Mouse (Mus musculus) kidney, embryonic 14.5 days (tissue): ENCODE results near the gene Gm17651. TPM values are rescaled to one million over a fixed set of nuclear protein-coding genes. Genes with fewer than 3 reads are reported as not detected.

Source experiments
- ATAC-seq: fragments of 200-750 bp; cut with Nextera tagmentation; 2 replicates; pipeline ENCODE4 v1.8.0; 2017; ENCODE audit warnings: moderate number of reproducible peaks, mild to moderate bottlenecking, moderate TSS enrichment, moderate library complexity; ENCODE audit not compliant: low FRiP score, low TSS enrichment
- H3K27ac ChIP-seq: fragments of 300-500 bp; sonication (generic); 2 replicates; pipeline ENCODE4 v1.5.1; 2014; ENCODE audit warnings: low read depth, mild to moderate bottlenecking, low read length, moderate library complexity, mixed read lengths
- H3K27me3 ChIP-seq: fragments of 300-500 bp; sonication (generic); 2 replicates; pipeline ENCODE4 v1.6.1; 2014; ENCODE audit warnings: mild to moderate bottlenecking, low read length; ENCODE audit not compliant: control insufficient read depth, insufficient read depth
- H3K36me3 ChIP-seq: fragments of 300-500 bp; sonication (generic); 2 replicates; pipeline ENCODE4 v1.6.1; 2014; ENCODE audit warnings: low read length, mixed read lengths; ENCODE audit not compliant: control insufficient read depth, insufficient read depth
- H3K4me1 ChIP-seq: fragments of 300-500 bp; sonication (generic); 2 replicates; pipeline ENCODE4 v1.6.1; 2014; ENCODE audit warnings: low read length, mixed read lengths; ENCODE audit not compliant: control insufficient read depth, insufficient read depth
- H3K4me2 ChIP-seq: fragments of 300-500 bp; sonication (generic); replicated peaks from 2 replicates; pipeline ENCODE4 v1.6.1; 2014; ENCODE audit warnings: low read depth, mild to moderate bottlenecking, low read length
- H3K4me3 ChIP-seq: fragments of 300-500 bp; sonication (generic); 2 replicates; pipeline ENCODE4 v1.5.1; 2014; ENCODE audit warnings: mild to moderate bottlenecking, low read length
- H3K9ac ChIP-seq: fragments of 300-500 bp; sonication (generic); 2 replicates; pipeline ENCODE4 v1.6.1; 2014; ENCODE audit warnings: low read depth, mild to moderate bottlenecking, low read length, moderate library complexity
- H3K9me3 ChIP-seq: fragments of 300-500 bp; sonication (generic); 2 replicates; pipeline ENCODE4 v1.6.1; 2016; ENCODE audit warnings: low read length; ENCODE audit not compliant: control insufficient read depth
- WGBS: fragments of 180-500 bp; shearing (Covaris S2); extraction: QIAGEN DNeasy Blood & Tissue Kit; methylation state at CpG from one replicate; pipeline ENCODE4 v1.1.7; 2014; 5-methylcytosine and 5-hydroxymethylcytosine counted together
- polyA plus RNA-seq: library from polyadenylated mRNA; unstranded; fragments of >200 nt; fragmentation: Nextera tagmentation; extraction: Ambion mirVana; gene quantifications from 2 replicates; pipeline ENCODE4 v1.2.1, GENCODE M21; 2014

Gene Gm17651
- polyA plus RNA-seq, 1 experiment from 2014 or later: not detected

GRCm38 (mm10) chr3:97665525-97665924, 9.0 kb downstream of the Gm17651 start:
- WGBS: 88% methylated on average over 9 of the region's 9 CpGs
- H3K9ac ChIP-seq: no peak overlapping the region
- no peaks in the 10 kb centered on the region for H3K27me3 ChIP-seq
- H3K4me3 ChIP-seq: no peak overlapping the region
- H3K36me3 ChIP-seq: peaks cover 30% of the 10 kb centered on the region; the same call in 1 of the 2 replicates
- no peak overlapping the region for H3K4me2 ChIP-seq
- ATAC-seq: no peak
- H3K4me1 ChIP-seq: no peaks in the 10 kb centered on the region
- no peak overlapping the region for H3K27ac ChIP-seq
- H3K9me3 ChIP-seq: no peaks in the 10 kb centered on the region

GRCm38 (mm10) chr3:97661206-97661605, 13.3 kb downstream of the Gm17651 start:
- peaks cover 9% of the 10 kb centered on the region; the same call in 1 of the 2 replicates for H3K36me3 ChIP-seq
- ATAC-seq: no peak
- H3K4me2 ChIP-seq: no peak overlapping the region
- H3K27ac ChIP-seq: no peak overlapping the region
- H3K9ac ChIP-seq: no peak overlapping the region
- 0 out of 2 replicates have a peak, but pooled peaks cover 3% of the 10 kb centered on the region for H3K27me3 ChIP-seq
- peaks cover 6% of the 10 kb centered on the region for H3K4me1 ChIP-seq
- no peak overlapping the region for H3K4me3 ChIP-seq
- WGBS: 69% methylated on average over 8 of the region's 8 CpGs
- no peaks in the 10 kb centered on the region for H3K9me3 ChIP-seq

GRCm38 (mm10) chr3:97659746-97660145, 14.7 kb downstream of the Gm17651 start:
- Histone ChIP-seq H3K4me3 (no peak overlapping the region), H3K36me3 (peaks cover 9% of the 10 kb centered on the region; the same call in 1 of the 2 replicates), H3K9ac (no peak overlapping the region), H3K4me1 (peaks cover 6% of the 10 kb centered on the region), H3K27me3 (0 out of 2 replicates have a peak, but pooled peaks cover 3% of the 10 kb centered on the region), H3K27ac (no peak overlapping the region), H3K4me2 (no peak overlapping the region), H3K9me3 (no peaks in the 10 kb centered on the region)
- 82% methylated on average over 7 of the region's 7 CpGs for WGBS
- no peak for ATAC-seq

- peak; percentile 87 for ATAC-seq
- Histone ChIP-seq H3K4me2 (peak overlapping the region; percentile 76), H3K27ac (no peak overlapping the region), H3K4me3 (peak overlapping the region; percentile 91), H3K9ac (peak overlapping the region; percentile 63), H3K4me1 (peaks cover 6% of the 10 kb centered on the region), H3K36me3 (peaks cover 3% of the 10 kb centered on the region; the same call in 1 of the 2 replicates), H3K27me3 (0 out of 2 replicates have a peak, but pooled peaks cover 3% of the 10 kb centered on the region), H3K9me3 (no peaks in the 10 kb centered on the region)
- WGBS: under 1% methylated on average over 47 of the region's 50 CpGs
Measured at GRCm38 (mm10) chr3:97658426-97659193, 15.9 kb downstream of the Gm17651 start.

- 0 out of 2 replicates have a peak, but pooled peaks cover 3% of the 10 kb centered on the region for H3K27me3 ChIP-seq
- peaks cover 6% of the 10 kb centered on the region for H3K4me1 ChIP-seq
Measured at GRCm38 (mm10) chr3:97657655-97658411, 16.7 kb downstream of the Gm17651 start, which contains the start of gene Prkab2. Prkab2 (plus strand) TSS chr3:97658193.

GRCm38 (mm10) chr3:97654901-97655300, 19.6 kb downstream of the Gm17651 start:
- peaks cover 6% of the 10 kb centered on the region for H3K4me1 ChIP-seq
- ATAC-seq: no peak
- H3K9ac ChIP-seq: no peak overlapping the region
- no peaks in the 10 kb centered on the region for H3K36me3 ChIP-seq
- 0 out of 2 replicates have a peak, but pooled peaks cover 3% of the 10 kb centered on the region for H3K27me3 ChIP-seq
- no peak overlapping the region for H3K4me3 ChIP-seq
- H3K9me3 ChIP-seq: no peaks in the 10 kb centered on the region
- no peak overlapping the region for H3K27ac ChIP-seq
- 85% methylated on average over 8 of the region's 8 CpGs for WGBS
- H3K4me2 ChIP-seq: no peak overlapping the region

More at GRCm38 (mm10) chr3:97657655-97658411, 16.7 kb downstream of the Gm17651 start, which contains the start of gene Prkab2:
- no peaks in the 10 kb centered on the region for H3K9me3 ChIP-seq
- H3K36me3 ChIP-seq: peaks cover 2% of the 10 kb centered on the region; the same call in 1 of the 2 replicates
- peak; percentile 96 for ATAC-seq
- no peak within 1 kb of the TSS for H3K27ac ChIP-seq
- H3K9ac ChIP-seq: peak within 1 kb of the TSS; percentile 63
- H3K4me2 ChIP-seq: peak within 1 kb of the TSS; percentile 76
- H3K4me3 ChIP-seq: peak within 1 kb of the TSS; percentile 91
- WGBS: 2% methylated on average over 51 of the region's 51 CpGs

GRCm38 (mm10) chr3:97653781-97654180, 20.7 kb downstream of the Gm17651 start:
- H3K9ac ChIP-seq: no peak overlapping the region
- H3K4me1 ChIP-seq: peaks cover under 1% of the 10 kb centered on the region
- no peak for ATAC-seq
- H3K4me3 ChIP-seq: no peak overlapping the region
- H3K27me3 ChIP-seq: 0 out of 2 replicates have a peak, but pooled peaks cover 3% of the 10 kb centered on the region
- H3K36me3 ChIP-seq: no peaks in the 10 kb centered on the region
- WGBS: 94% methylated on average over 5 of the region's 5 CpGs
- H3K27ac ChIP-seq: no peak overlapping the region
- no peak overlapping the region for H3K4me2 ChIP-seq
- H3K9me3 ChIP-seq: no peaks in the 10 kb centered on the region

- H3K4me1 ChIP-seq: no peaks in the 10 kb centered on the region
- no peak overlapping the region for H3K9ac ChIP-seq
- H3K36me3 ChIP-seq: no peaks in the 10 kb centered on the region
- no peak overlapping the region for H3K27ac ChIP-seq
- H3K4me3 ChIP-seq: no peak overlapping the region
- no peaks in the 10 kb centered on the region for H3K27me3 ChIP-seq
- no peak for ATAC-seq
- 85% methylated on average over 10 of the region's 10 CpGs for WGBS
- H3K9me3 ChIP-seq: no peaks in the 10 kb centered on the region
- H3K4me2 ChIP-seq: no peak overlapping the region
Measured at GRCm38 (mm10) chr3:97651604-97652003, 22.9 kb downstream of the Gm17651 start.
